Mouse (Mus musculus): ENCODE results near the gene Tex14.
"Not testable (repeated sequence)": the region's sequence is repeated elsewhere in the genome, so short reads cannot be mapped to it uniquely, and the experiment has no call there.

Tex14 gene

DNA sequence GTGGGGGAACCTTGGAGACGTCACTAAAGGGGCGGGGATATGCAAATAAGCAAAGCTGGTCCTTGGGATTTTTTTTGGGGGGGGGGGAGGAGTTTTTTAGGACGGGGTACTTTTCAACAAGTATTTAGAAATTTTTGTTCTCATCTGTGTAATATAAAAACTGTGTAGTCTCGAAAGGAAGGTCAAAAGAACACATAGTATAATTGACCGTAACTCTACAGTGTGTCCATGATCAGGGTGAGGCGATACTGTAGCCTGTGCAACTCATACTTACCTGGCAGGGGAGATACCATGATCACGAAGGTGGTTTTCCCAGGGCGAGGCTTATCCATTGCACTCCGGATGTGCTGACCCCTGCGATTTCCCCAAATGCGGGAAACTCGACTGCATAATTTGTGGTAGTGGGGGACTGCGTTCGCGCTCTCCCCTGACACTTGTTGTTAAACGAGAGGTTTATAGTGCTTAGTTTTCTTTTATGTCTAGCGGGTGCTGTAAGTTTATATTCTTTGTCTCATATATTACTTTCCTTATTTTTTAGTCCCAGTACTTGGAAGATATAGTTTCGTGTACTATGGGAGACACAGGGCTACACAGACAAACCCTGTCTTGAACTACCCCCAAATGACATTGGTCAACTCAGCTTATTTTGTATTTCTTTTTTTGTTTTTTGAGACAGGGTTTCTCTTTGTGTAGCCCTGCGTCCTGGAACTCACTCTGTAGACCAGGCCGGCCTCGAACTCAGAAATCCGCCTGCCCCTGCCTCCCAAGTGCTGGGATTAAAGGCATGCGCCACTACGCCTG lies 21.8 kb downstream of the Tex14 start:
- DNase-seq (ENCODE audit: low spot score): peak; percentile 89

DNA sequence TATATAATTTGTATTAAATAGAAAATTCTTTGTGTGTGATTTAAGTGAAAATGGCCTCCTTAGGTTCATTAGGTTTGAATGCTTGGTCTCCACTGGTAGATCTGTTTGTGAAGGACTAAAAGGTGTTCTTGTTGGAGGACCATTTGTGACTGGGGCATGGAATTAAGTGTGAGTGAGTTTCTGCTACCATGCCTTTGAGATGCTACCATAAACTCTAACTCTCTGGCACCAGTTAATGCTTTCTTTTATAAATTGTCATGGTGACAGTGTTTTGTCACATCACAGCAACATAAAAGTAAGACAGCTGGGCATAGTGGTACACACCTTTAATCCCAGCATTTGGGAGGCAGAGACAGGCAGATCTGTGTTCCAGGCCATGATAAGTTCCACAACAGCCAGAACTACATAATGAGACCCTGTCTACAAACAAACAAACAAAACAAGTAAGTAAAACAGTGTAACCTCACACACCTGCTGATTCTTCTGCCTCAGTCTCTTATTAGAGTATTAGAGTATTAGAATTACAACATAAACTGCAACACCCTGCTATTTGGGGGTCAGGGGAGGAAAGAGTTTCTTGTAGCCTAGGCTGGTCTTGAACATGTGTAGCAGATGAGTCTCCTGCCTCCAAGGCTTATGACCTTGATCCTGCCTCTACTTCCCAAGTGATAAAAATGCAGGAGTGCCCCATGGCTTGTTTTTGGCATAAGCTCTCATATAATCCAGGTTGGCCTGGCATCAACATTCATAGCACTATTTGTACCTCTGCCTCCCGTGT lies 22.6 kb downstream of the Tex14 start:
- DNase-seq (ENCODE audit: low spot score): no peak

DNA sequence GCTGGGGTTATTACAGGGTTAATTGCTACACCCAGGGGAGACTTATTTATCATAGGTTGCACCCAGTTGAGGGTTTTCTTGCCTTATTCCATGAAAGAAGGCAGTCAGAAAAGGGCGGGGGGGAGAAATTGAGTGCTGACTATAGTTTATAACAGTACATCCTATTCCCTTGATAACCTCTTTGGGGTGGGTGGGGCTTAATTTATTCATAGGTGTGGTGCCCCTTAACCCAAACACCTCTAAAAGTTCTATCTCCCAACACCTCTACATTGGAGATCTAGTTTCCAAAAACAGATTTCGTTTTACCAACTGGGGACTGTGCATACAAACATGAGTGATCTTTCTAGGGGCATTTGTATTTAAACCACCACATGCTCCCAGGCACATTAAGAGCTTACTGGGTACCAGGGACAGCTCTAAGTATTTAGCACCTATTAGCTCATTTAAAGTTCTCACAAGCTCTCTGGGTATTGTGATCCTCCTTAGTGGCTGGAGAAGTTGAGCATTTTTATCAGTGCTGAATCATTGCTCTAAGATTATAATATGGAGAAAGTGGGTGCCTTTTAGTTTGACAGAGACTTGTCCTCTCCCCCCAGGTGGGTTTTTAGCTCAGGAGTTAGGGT lies 23.3 kb downstream of the Tex14 start:
- DNase-seq (ENCODE audit: low spot score): no peak

DNA sequence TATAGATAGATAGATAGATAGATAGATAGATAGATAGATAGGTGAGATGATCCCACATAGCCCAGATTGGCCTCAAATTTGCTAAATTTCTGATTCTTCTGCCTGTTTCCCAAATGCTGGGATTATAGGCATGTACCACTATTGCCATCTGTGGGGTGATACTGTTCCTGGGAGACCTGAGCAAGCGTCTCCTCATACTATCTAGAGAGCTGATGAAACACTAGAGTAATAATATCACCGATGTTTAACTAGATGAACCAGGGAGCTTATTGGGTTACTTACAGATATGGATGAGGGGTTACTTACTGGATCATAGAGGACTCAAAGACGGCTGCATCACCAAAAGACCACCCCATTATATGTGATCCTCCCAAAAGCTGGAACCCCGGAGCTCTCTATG lies 24.5 kb downstream of the Tex14 start:
- DNase-seq (ENCODE audit: low spot score): no peak

DNA sequence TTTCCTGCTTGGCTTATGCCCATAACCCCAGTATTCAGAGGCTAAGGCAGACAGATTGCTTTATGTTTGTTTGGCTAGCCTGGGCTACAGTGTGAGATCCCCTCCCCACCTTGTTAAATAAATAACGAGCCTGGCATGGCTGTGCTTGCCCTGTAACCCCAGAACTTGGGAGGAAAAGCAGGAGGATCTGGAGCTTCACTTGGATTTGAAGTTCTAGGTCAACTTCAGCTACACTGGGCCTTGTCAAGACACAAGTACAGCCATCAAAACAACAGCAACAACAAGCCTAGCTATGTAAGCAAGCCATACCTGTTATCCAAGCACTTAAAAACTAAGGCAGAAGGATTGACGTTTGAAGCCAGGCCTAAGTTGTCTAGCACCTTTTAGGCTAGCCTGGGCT lies 25.5 kb downstream of the Tex14 start:
- no peak for DNase-seq (ENCODE audit: low spot score)

DNA sequence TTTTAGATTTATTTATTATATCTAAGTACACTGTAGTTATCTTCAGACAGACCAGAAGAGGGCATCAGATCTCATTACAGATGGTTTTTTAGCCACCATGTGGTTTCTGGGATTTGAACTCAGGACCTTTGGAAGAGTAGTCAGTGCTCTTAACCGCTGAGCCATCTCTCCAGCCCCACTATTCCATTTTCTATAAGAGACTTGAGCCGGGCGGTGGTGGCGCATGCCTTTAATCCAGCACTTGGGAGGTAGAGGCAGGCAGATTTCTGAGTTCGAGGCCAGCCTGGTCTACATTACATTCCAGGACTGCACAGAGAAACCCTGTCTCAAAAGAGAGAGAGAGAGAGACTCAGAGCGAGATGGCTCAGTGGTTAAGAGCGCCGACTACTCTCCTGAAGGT lies 26.9 kb downstream of the Tex14 start:
- DNase-seq (ENCODE audit: low spot score): not testable (repeated sequence)

DNA sequence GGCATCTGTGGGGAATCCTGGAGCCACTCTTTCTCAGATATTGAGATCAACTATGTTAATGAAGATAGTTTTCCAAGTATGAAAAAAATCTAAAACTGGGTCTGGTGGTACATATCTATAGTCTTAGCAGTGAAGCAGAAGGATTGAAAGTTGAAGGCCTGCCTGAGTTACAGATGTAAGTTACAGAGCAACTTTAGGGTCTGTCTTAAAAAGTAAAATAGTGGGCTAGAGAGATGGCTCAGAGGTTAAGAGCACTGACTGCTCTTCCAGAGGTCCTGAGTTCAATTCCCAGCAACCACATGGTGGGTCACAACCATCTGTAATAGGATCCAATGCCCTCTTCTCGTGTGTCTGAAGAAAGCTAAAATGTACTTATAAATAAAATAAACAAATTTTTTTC lies 27.6 kb downstream of the Tex14 start:
- DNase-seq (ENCODE audit: low spot score): no peak

DNA sequence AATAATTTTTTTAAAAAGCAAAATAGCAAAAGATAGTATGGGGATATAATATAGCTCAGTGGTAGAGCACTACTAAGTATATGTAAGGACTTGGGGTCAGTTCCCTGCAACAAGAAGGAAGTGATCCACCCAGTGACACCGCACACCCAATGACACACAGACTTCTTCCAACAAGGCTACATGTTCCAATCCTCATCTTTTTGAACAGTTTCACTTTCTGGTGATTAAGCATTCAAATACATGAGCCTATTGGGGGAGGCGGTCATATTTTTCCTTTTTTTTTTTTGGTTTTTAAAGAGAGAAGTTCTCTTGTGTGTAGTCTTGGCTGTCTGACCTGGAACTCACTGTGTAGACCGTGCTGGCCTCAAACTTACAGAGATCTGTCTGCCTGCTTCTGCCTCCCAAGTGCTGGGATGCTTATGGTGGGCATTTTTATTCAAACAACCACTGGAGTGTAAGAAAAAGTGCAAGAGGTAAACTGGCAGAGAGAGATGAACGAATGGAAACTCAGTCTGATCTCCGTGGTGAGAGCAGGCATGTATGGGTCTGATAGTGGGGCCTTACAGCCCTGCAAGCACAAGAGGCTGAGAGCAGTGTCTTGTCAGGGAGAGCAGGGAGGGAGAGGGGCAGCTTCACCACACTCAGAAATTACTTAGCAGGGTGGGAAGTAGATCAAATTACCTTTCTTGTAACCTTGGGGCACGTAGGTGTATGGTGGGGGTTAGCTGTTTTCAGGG lies 28.2 kb downstream of the Tex14 start:
- DNase-seq (ENCODE audit: low spot score): no peak

DNA sequence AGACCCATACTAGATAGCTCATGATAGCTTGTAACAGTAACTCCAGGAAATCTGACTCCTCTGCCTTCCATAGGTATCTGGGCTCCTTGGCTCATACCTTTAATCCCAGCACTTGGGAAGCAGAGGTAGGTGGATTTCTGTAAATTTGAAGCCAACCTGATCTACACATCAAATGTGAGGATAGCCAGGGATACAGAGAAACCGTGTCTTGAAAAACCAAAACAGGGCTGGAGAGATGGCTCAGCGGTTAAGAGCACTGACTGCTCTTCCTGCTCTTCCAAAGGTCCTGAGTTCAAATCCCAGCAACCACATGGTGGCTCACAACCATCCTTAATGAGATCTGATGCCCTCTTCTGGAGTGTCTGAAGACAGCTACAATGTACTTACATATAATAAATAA lies 30.2 kb downstream of the Tex14 start:
- DNase-seq (ENCODE audit: low spot score): not testable (repeated sequence)

DNA sequence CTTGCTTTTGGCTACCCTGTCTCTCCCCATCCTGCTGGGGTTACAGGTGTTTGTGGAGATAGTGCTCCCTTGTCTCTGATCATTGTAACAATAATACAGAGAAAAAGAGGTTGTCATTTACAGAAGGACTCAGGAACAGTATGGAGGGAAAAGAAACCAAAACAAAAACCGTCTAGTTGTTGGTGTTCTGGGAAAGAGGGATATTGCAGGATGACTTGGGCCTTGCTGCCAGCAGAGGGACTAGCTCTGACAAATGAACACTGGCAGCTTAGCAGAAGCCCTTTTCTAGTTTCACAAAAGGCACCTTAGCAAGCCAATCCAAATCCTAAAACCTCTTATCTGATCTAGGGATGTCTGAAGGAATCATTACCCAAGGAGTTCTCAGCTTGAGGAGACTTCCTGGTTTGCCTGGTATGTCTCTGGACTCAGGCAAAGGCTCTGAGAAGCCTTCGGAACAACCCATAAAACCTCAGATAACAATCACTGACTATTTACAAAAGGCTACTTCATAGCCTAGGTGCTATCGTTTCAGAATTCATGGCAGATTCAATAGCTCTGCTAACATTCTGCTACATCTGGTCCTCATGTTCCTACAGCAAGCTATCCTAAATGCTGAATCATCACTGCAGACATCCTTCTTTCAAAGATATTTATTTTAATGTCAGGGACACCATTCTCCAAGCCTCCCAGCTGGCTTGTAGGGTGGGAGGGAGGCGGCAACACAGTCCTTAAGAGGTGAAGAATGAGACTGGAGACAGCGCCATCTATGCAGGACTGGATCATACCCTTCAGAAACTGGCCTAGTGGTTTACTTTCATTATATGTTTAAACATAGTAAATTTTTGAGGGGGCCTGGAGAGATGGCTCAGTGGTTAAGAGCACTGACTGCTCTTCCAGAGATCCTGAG lies 31.7 kb downstream of the Tex14 start:
- no peak for DNase-seq (ENCODE audit: low spot score)

DNA sequence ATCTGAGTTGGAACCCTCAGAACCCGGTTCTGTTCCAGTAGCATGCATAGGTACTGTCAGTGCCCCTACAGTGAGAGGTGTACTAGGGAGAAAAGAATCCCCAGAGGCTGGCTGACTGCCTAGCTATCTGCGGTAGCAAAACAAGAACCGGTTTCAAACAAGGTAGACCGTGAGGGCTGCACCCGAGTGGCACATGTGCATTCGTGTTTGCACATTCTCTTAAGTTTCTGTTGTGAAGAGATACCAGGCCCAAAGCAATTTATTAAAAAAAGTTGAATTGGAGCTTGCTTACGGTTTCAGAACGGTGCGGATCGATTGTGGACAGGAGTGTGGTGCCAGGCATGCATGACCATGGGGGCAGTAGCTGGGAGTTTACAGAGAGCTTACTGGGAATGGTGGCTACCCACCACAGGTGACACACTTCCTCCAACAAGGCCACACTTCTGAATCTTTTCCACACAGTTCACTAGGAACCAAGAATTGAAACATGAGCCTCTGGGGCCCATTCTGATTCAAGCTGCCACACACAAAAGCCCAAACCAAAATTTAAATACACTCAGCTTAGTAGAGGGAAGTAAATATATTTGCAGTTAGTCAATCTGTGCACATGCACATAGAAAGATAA lies 35.0 kb downstream of the Tex14 start:
- DNase-seq (ENCODE audit: low spot score): no peak

DNA sequence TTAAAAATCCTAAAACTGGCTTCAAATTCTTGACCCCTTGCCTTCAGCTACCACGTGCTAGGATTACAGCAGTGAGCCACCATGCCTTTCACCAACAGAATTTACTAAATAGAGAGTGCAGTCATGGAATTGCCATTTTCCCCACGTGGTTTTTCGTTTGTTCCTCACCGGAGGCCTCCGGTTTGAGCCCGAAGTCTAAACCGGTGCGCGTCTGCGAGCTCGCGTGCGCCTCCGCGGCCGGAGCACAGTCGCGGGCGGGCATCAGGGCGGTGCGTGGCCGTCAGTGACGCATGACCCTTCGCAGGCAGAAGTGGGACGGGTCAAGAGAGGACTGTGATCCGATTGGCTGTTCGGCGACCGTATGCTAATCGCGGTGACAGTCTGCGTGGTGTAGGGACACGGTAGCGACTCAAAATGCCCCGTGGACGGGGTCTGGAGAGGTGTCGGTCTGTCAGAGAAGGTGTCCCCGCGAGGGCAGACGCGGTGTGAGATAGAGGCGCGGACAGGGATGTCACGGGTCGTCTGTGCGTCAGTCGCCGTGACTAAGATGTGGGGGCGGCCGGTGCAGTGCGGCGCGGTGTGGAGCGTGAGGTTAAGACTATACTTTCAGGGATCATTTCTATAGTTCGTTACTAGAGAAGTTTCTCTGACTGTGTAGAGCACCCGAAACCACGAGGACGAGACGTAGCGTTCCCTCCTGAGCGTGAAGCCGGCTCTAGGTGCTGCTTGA lies 37.9 kb downstream of the Tex14 start:
- DNase-seq (ENCODE audit: low spot score): peak; percentile 80

DNA sequence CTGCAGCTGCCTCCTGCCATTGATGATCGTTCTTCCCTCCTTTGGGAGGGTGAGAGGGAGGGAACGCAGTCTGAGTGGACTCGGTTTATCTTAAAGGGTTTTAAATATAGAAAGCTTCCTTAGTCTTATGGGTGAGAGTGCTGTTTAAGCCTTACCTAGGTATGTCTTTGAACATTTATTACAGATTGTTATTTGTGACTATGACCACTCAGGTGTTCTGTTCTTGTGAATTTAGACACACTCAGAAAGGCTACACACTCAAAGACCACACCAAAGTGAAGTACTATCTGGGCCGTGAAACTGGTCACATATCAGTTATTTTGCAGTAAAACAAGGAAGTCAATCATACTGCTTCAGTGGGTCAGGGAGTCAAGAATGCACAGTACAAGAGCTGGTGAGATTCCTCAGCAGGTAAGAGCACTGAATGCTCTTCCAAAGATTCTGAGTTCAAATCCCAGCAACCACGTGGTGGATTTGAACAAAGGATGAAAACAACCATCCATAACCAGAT lies 38.6 kb downstream of the Tex14 start:
- peak; percentile 83 for DNase-seq (ENCODE audit: low spot score)

DNA sequence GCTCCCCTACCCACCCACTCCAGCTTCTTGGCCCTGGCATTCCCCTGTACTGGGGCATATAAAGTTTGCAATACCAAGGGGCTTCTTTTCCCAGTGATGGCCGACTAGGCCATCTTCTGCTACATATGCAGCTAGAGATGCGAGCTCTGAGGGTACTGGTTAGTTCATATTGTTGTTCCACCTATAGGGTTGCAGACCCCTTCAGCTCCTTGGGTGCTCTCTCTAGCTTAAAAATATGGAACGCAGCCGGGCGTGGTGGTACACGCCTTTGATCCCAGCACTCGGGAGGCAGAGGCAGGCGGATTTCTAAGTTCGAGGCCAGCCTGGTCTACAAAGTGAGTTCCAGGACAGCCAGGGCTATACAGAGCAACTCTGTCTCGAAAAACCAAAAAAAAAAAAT lies 39.2 kb downstream of the Tex14 start:
- not testable (repeated sequence) for DNase-seq (ENCODE audit: low spot score)

DNA sequence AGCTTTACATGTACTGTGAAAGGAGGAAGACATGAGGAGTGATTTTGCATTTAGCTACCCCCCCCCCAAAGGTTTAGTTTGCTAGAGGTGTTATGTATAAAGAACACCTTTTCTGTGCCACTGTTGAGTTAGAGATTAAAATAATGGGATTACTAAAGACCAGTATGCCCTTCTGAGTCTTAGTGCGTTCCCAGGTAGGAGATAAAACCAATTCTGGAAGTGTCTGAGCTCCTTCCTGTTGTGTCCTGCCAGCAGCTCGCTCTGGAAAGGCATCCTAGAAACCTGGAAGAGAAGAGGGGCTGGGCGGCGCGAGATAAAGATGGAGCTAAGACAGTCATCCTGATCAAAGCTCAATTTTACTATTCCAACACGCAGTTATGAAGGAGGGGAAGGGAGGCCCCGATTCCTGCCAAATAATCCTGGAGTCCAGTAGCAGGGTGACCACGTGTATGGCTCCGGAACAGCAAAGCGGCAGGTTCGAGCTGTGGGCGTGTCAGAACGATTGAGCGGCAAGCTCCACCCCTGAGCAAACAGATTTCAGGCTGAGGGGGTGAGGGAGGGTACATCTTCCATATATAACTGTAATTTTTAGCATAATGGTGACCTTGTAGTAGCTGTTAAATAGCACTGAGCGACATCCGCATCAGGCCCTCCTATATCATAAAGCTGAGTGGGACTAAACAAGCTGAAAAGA lies 40.0 kb downstream of the Tex14 start:
- DNase-seq (ENCODE audit: low spot score): no peak

DNA sequence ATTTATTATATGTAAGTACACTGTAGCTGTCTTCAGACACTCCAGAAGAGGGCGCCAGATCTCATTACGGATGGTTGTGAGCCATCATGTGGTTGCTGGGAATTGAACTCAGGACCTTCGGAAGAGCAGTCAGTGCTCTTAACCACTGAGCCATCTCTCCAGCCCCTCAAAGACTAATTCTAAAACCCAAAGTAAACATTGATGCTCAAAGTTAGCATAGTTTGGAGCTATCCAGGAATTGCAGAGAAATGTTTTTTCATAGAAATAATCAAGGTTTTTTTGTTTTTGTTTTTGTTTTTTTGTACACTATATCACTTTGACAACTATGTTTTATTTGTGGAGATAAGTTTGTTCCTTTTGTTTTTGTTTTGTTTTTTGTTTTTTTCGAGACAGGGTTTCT lies 40.7 kb downstream of the Tex14 start:
- DNase-seq (ENCODE audit: low spot score): not testable (repeated sequence)

DNA sequence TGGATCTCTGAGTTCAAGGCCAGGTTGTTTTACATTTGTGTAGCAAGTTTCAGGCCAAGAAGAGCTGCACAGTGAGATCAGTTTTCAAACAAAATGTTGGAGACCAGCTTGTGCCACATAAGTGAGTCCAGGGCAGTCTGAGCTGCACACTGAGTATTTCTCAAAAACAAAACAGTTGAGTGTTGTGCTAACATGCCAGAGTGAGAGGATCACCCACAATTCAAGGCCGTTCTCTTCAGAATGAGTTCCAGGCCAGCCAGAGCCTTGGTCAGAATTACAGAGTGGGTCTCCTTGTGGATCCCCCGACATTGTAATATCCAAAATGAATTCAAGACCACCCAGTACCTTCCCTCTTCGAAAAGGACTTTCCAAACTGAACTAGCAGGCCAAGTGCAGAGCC lies 41.3 kb downstream of the Tex14 start:
- no peak for DNase-seq (ENCODE audit: low spot score)

DNA sequence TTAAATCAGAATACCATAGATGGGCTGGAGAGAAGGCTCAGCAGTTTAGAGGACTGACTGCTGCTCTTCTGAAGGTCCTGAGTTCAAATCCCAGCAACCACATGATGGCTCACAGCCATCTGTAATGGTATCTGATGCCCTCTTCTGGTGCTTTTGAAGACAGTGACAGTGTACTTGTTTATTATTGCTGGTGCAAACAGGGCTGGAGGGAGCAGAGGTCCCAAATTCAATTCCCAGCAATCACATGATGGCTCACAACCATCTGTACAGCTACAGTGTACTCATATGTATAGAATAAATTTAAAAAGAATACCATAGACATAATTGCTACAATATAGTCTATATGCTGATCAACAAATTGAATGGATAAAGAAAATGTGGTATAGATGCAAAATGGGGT lies 42.6 kb downstream of the Tex14 start:
- DNase-seq (ENCODE audit: low spot score): no peak

DNA sequence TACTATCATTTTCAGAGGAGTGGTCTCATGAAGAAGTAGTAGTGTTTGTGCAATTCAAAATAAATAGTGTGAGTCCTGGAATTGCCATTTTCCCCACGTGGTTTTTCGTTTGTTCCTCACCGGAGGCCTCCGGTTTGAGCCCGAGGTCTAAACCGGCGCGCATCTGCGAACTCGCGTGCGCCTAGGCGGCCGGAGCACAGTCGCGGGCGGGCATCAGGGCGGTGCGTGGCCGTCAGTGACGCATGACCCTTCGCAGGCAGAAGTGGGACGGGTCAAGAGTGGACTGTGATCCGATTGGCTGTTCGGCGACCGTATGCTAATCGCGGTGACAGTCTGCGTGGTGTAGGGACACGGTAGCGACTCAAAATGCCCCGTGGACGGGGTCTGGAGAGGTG lies 43.2 kb downstream of the Tex14 start:
- peak; percentile 89 for DNase-seq (ENCODE audit: low spot score)

Data from embryo, embryonic 10 days (tissue).